Mouse (Mus musculus): ENCODE results near the gene Pdzd2.

- TF ChIP-seq CTCF (IDR thresholded peaks at IDR 0.05; ENCODE audit: extremely low read depth, insufficient read length, insufficient replicate concordance, low read depth, low read length) (no peak), POLR2A (IDR thresholded peaks at IDR 0.05; ENCODE audit: low read depth, low read length) (no peak)
These were observed 134.3 kb downstream of the Pdzd2 start for GRCm38 (mm10) chr15:12605239-12605993.
